Mouse (Mus musculus): Measurements from ENCODE around the gene Zbtb44.

GRCm38 (mm10) chr9:31090081-31091023 lies 59.9 kb downstream of the Zbtb44 start:
- TF ChIP-seq TCF3 (IDR thresholded peaks at IDR 0.05; ENCODE audit: insufficient read length, low read depth) (no peak), MYOD1 (IDR thresholded peaks at IDR 0.05; ENCODE audit: control insufficient read depth in 1 of 3, insufficient read length in 2 of 3, low read depth in 2 of 3) (no peak), POLR2A (IDR thresholded peaks at IDR 0.05; ENCODE audit: insufficient read length, low read depth) (no peak), POLR2AphosphoS2 (IDR thresholded peaks at IDR 0.05; ENCODE audit: insufficient read length, low read depth) (no peak), USF1 (IDR thresholded peaks at IDR 0.05; ENCODE audit: low read depth) (no peak), MAX (IDR thresholded peaks at IDR 0.05; ENCODE audit: low read depth) (no peak), REST (IDR thresholded peaks at IDR 0.05; ENCODE audit: insufficient read depth, insufficient read length) (no peak), TCF12 (IDR thresholded peaks at IDR 0.05; ENCODE audit: insufficient read depth, poor library complexity, severe bottlenecking) (no peak), SRF (IDR thresholded peaks at IDR 0.05; ENCODE audit: control insufficient read depth, insufficient read length, low read depth) (no peak)
